Mouse (Mus musculus) MEL (cell line): Measurements from ENCODE around the gene B3gntl1. TPM values are rescaled to one million over a fixed set of nuclear protein-coding genes. Genes with fewer than 3 reads are reported as not detected.

Experiments used
- DNase-seq: peaks from one replicate; pipeline ENCODE4 v3.0.0; 2011; ENCODE audit warnings: low read depth, low spot score
- H3K27ac ChIP-seq: 2 replicates; pipeline ENCODE4 v1.5.1; 2012; ENCODE audit warnings: low read depth, mild to moderate bottlenecking, control low read depth, low read length, moderate library complexity; ENCODE audit not compliant: control insufficient read depth
- H3K27me3 ChIP-seq, 2 experiments: fragments of 150-350 bp in 1 of 2; sonication (generic) in 1 of 2; 2 replicates each; pipeline ENCODE4 v1.6.1; 2012; ENCODE audit warnings: low read length in 2 of 2, mild to moderate bottlenecking in 2 of 2, improper control_type of control experiment in 1 of 2, moderate library complexity in 1 of 2; ENCODE audit not compliant: insufficient read depth in 2 of 2, control insufficient read depth in 1 of 2
- H3K36me3 ChIP-seq, 2 experiments: 2 replicates each; pipeline ENCODE4 v1.6.1; 2012 to 2014; ENCODE audit warnings: low read length in 2 of 2, improper control_type of control experiment in 1 of 2, inconsistent platforms in 1 of 2, mild to moderate bottlenecking in 1 of 2; ENCODE audit not compliant: insufficient read depth in 2 of 2, control insufficient read depth in 1 of 2
- H3K4me1 ChIP-seq, 2 experiments: fragments of 150-350 bp in 1 of 2; sonication (generic) in 1 of 2; 2 replicates each; pipeline ENCODE4 v1.6.1; 2012; ENCODE audit warnings: low read length in 2 of 2, improper control_type of control experiment in 1 of 2, mild to moderate bottlenecking in 1 of 2; ENCODE audit not compliant: insufficient read depth in 2 of 2, control insufficient read depth in 1 of 2
- H3K4me3 ChIP-seq, 2 experiments: fragments of 150-350 bp in 1 of 2; sonication (generic) in 1 of 2; 2 replicates each; pipeline ENCODE4 v1.5.1; 2012; ENCODE audit warnings: low read depth in 2 of 2, low read length in 2 of 2, mild to moderate bottlenecking in 2 of 2, moderate library complexity in 2 of 2, control low read depth in 1 of 2, improper control_type of control experiment in 1 of 2; ENCODE audit not compliant: control insufficient read depth in 1 of 2, insufficient read depth in 1 of 2
- H3K79me2 ChIP-seq: 2 replicates; pipeline ENCODE4 v1.6.1; 2012; ENCODE audit warnings: mild to moderate bottlenecking, low read length, moderate library complexity; ENCODE audit not compliant: control insufficient read depth, poor library complexity, insufficient read depth
- H3K9ac ChIP-seq: 2 replicates; pipeline ENCODE4 v1.6.1; 2012; ENCODE audit warnings: low read depth, mild to moderate bottlenecking, control low read depth, low read length, moderate library complexity; ENCODE audit not compliant: control insufficient read depth, poor library complexity, severe bottlenecking
- H3K9me3 ChIP-seq: fragments of 150-350 bp; sonication (generic); replicated peaks from 2 replicates; pipeline ENCODE4 v1.6.1; 2012; ENCODE audit warnings: mild to moderate bottlenecking, low read length, improper control_type of control experiment, moderate library complexity; ENCODE audit not compliant: insufficient read depth
- BHLHE40 ChIP-seq: IDR thresholded peaks from 2 replicates; pipeline ENCODE4 v1.6.1; 2012; ENCODE audit warnings: low read depth, mild to moderate bottlenecking, inconsistent platforms, low read length, improper control_type of control experiment, borderline replicate concordance
- CHD2 ChIP-seq: IDR thresholded peaks from 2 replicates; pipeline ENCODE4 v1.6.1; 2011; ENCODE audit warnings: low read length, improper control_type of control experiment
- EP300 ChIP-seq, 2 experiments: IDR thresholded peaks; 2 replicates each; pipeline ENCODE4 v1.6.1; 2011; ENCODE audit warnings: improper control_type of control experiment in 2 of 2, low read length in 2 of 2, low read depth in 1 of 2, mild to moderate bottlenecking in 1 of 2
- ETS1 ChIP-seq: IDR thresholded peaks from 2 replicates; pipeline ENCODE4 v1.6.1; 2012; ENCODE audit warnings: low read depth, mild to moderate bottlenecking, inconsistent platforms, low read length, improper control_type of control experiment, moderate library complexity
- GATA1 ChIP-seq: IDR thresholded peaks from 2 replicates; pipeline ENCODE4 v1.6.1; 2011; ENCODE audit warnings: low read depth, low read length, improper control_type of control experiment
- HCFC1 ChIP-seq: IDR thresholded peaks from 2 replicates; pipeline ENCODE4 v1.6.1; 2012; ENCODE audit warnings: low read depth, mild to moderate bottlenecking, inconsistent platforms, low read length, improper control_type of control experiment, moderate library complexity
- JUND ChIP-seq: IDR thresholded peaks from 2 replicates; pipeline ENCODE4 v1.6.1; 2011; ENCODE audit warnings: low read depth, mild to moderate bottlenecking, improper control_type of control experiment, low read length
- MAFK ChIP-seq: IDR thresholded peaks from 2 replicates; pipeline ENCODE4 v1.6.1; 2011; ENCODE audit warnings: low read depth, mild to moderate bottlenecking, low read length, improper control_type of control experiment, borderline replicate concordance
- MXI1 ChIP-seq: IDR thresholded peaks from 2 replicates; pipeline ENCODE4 v1.6.1; 2011; ENCODE audit warnings: mild to moderate bottlenecking, low read depth, low read length, improper control_type of control experiment
- NELFE ChIP-seq: IDR thresholded peaks from 2 replicates; pipeline ENCODE4 v1.6.1; 2011; ENCODE audit warnings: low read depth, low read length, improper control_type of control experiment
- NRF1 ChIP-seq: IDR thresholded peaks from 2 replicates; pipeline ENCODE4 v1.6.1; 2014; ENCODE audit warnings: low read depth, mild to moderate bottlenecking, inconsistent platforms, low read length, improper control_type of control experiment, moderate library complexity; ENCODE audit not compliant: poor library complexity, insufficient read depth, severe bottlenecking
- POLR2A ChIP-seq, 2 experiments: IDR thresholded peaks; 2 replicates each; pipeline ENCODE4 v1.6.1; 2011 to 2012; ENCODE audit warnings: low read length in 2 of 2, mild to moderate bottlenecking in 2 of 2, control low read depth in 1 of 2, improper control_type of control experiment in 1 of 2, low read depth in 1 of 2, moderate library complexity in 1 of 2; ENCODE audit not compliant: control insufficient read depth in 1 of 2, insufficient read depth in 1 of 2, poor library complexity in 1 of 2
- POLR2AphosphoS2 ChIP-seq: IDR thresholded peaks from 2 replicates; pipeline ENCODE4 v1.6.1; 2011; ENCODE audit warnings: low read length, improper control_type of control experiment
- SIN3A ChIP-seq: IDR thresholded peaks from 2 replicates; pipeline ENCODE4 v1.6.1; 2012; ENCODE audit warnings: low read length, improper control_type of control experiment, inconsistent platforms
- SMC3 ChIP-seq: IDR thresholded peaks from 2 replicates; pipeline ENCODE4 v1.6.1; 2011; ENCODE audit warnings: low read depth, low read length, improper control_type of control experiment
- TAL1 ChIP-seq: IDR thresholded peaks from 2 replicates; pipeline ENCODE4 v1.6.1; 2012; ENCODE audit warnings: mild to moderate bottlenecking, inconsistent platforms, low read length, moderate library complexity, mixed read lengths
- TCF12 ChIP-seq: IDR thresholded peaks from 2 replicates; pipeline ENCODE4 v1.6.1; 2014; ENCODE audit warnings: low read depth, mild to moderate bottlenecking, inconsistent platforms, low read length, improper control_type of control experiment, moderate library complexity
- UBTF ChIP-seq: IDR thresholded peaks from 2 replicates; pipeline ENCODE4 v1.6.1; 2012; ENCODE audit warnings: low read depth, mild to moderate bottlenecking, inconsistent platforms, low read length, improper control_type of control experiment, moderate library complexity, borderline replicate concordance; ENCODE audit not compliant: insufficient read depth
- USF1 ChIP-seq: IDR thresholded peaks from 2 replicates; pipeline ENCODE4 v1.6.1; 2014; ENCODE audit warnings: low read depth, mild to moderate bottlenecking, inconsistent platforms, low read length, improper control_type of control experiment, moderate library complexity
- USF2 ChIP-seq, 2 experiments: IDR thresholded peaks; 2 replicates each; pipeline ENCODE4 v1.6.1; 2011 to 2012; ENCODE audit warnings: improper control_type of control experiment in 2 of 2, low read length in 2 of 2, borderline replicate concordance in 1 of 2, inconsistent platforms in 1 of 2, low read depth in 1 of 2, mild to moderate bottlenecking in 1 of 2; ENCODE audit not compliant: insufficient read depth in 1 of 2
- ZC3H11A ChIP-seq: IDR thresholded peaks from 2 replicates; pipeline ENCODE4 v1.6.1; 2012; ENCODE audit warnings: low read depth, mild to moderate bottlenecking, inconsistent platforms, low read length, improper control_type of control experiment
- ZNF384 ChIP-seq: IDR thresholded peaks from 2 replicates; pipeline ENCODE4 v1.6.1; 2012; ENCODE audit warnings: low read depth, mild to moderate bottlenecking, inconsistent platforms, low read length, improper control_type of control experiment
- polyA plus RNA-seq, 2 experiments: library from polyadenylated mRNA; stranded (reverse) in 1 of 2; unstranded in 1 of 2; fragments of >175 nt in 1 of 2; fragments of >200 nt in 1 of 2; gene quantifications; 2 replicates each; pipeline versions ENCODE4 v1.2.1 to v1.2.4; 2012; ENCODE audit warnings: low replicate concordance in 2 of 2, low read depth in 1 of 2; ENCODE audit not compliant: insufficient read length in 2 of 2, insufficient read depth in 1 of 2, missing spikeins in 1 of 2
- total RNA-seq: library from RNA; depleted of rRNA; stranded (reverse); fragments of 300-350 nt; gene quantifications from 2 replicates; pipeline ENCODE4 v1.2.3, GENCODE M21; 2012

The B3gntl1 gene
- total and polyA plus RNA-seq, 3 experiments, result 4.7 to 5.6 TPM; not detected in 1

GRCm38 (mm10) chr11:121652547-121653305, 20.2 kb downstream of the B3gntl1 start (continued):
- TF ChIP-seq BHLHE40, result 0 out of 2 replicates have a peak, but pooled peaks have one; percentile 3
- no peak for TF ChIP-seq USF1
- TF ChIP-seq SIN3A, result 0 out of 2 replicates have a peak, but pooled peaks have one; percentile 32
- peak; percentile 95 for TF ChIP-seq SMC3
- TF ChIP-seq ZNF384, result no peak
- TF ChIP-seq ZC3H11A, result peak; percentile 83
- no peak for TF ChIP-seq USF2 (IDR thresholded peaks at IDR 0.05; ENCODE audit: borderline replicate concordance in 1 of 2, insufficient read depth in 1 of 2, low read depth in 1 of 2, low read length in 2 of 2)
- TF ChIP-seq POLR2AphosphoS2, result no peak
- no peak for TF ChIP-seq HCFC1
- no peak for TF ChIP-seq EP300 (IDR thresholded peaks at IDR 0.05; ENCODE audit: low read depth in 1 of 2, low read length in 2 of 2)

GRCm38 (mm10) chr11:121651983-121652382, 21.0 kb downstream of the B3gntl1 start:
- Histone ChIP-seq H3K9ac (no peak overlapping the region), H3K79me2 (no peaks in the 10 kb centered on the region), H3K27me3 (no peaks in the 10 kb centered on the region)
- TF ChIP-seq CHD2, result no peak
- no peak for TF ChIP-seq USF2 (IDR thresholded peaks at IDR 0.05; ENCODE audit: borderline replicate concordance in 1 of 2, insufficient read depth in 1 of 2, low read depth in 1 of 2, low read length in 2 of 2)
- TF ChIP-seq TCF12, result no peak
- no peak for TF ChIP-seq JUND
- no peak for TF ChIP-seq EP300 (IDR thresholded peaks at IDR 0.05; ENCODE audit: low read depth in 1 of 2, low read length in 2 of 2)
- TF ChIP-seq UBTF, result no peak
- TF ChIP-seq MAFK, result no peak
- no peak for TF ChIP-seq TAL1
- no peak for TF ChIP-seq GATA1
- no peak for TF ChIP-seq POLR2A (IDR thresholded peaks at IDR 0.05; ENCODE audit: control insufficient read depth in 1 of 2, insufficient read depth in 1 of 2, low read depth in 1 of 2, low read length in 2 of 2, poor library complexity in 1 of 2)
- TF ChIP-seq ETS1, result no peak
- no peak for TF ChIP-seq MXI1
- TF ChIP-seq NELFE, result no peak
- no peak for TF ChIP-seq NRF1
- no peak for TF ChIP-seq ZC3H11A
- TF ChIP-seq, all 39 proteins: peak for 0
- H3K4me3 ChIP-seq, result no peak overlapping the region
- H3K27ac ChIP-seq, result no peak overlapping the region
- no peak for DNase-seq
- H3K4me1 ChIP-seq, result peaks cover 10 to 14% of the 10 kb centered on the region in 2 experiments
- H3K36me3 ChIP-seq, result peaks cover 0 to 14% of the 10 kb centered on the region in 2 experiments; a peak in 2 of 4 replicates
- no peaks in the 10 kb centered on the region for H3K9me3 ChIP-seq
